Mouse (Mus musculus): ENCODE results near the gene Gm26566.
A peak's percentile ranks its signal among the peaks of the same experiment; 100 is the strongest.

DNA sequence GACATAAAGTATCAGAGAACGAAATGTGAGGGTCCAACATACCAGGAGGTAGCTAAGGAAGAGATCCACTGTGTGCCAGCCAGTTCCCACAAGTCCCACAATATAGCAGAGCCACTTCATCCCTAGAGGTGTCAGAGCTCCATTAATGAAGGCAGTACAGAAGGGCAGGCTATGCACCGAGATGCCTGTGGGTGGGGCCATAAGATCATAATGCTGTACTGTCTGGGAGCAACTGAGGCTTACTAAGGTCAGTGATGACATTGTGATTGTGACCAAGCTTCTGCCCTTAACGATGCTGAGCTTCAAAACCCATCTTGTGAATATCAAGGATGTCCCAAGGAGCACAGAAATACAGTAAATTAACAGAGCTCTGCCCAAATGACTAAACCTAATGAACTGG lies 22.6 kb downstream of the Gm26566 start:
- TF ChIP-seq POLR2A (IDR thresholded peaks at IDR 0.05; ENCODE audit: low read depth, low read length) (no peak), CTCF (conservative IDR thresholded peaks at IDR 0.05; ENCODE audit: insufficient read depth, insufficient read length, low read depth, low read length) (peak; percentile 42)

All from kidney, adult 2 months (tissue).